Mouse (Mus musculus): ENCODE results near the gene Fbxl13.

DNA sequence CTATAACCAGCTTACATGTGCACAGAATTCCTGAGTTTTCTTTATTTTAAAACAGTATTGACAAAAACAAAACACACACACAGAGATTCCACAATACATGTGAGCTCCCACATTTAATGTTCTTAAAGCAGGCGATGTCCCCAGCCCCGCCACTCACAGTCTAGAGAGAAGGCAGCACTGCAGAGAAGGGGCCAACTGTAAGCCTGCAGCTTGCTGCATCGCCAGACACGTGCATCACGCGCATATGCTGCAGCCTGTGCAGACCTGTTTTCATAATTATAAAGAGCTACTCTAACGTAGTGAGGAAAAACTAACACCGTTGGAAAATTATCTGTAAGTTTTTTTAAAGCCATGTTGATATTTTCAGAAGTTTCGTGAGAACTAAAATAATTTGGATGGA, 28.3 kb upstream of the Fbxl13 start:
- TF ChIP-seq CHD2 (IDR thresholded peaks at IDR 0.05; ENCODE audit: low read depth, low read length) (no peak), ZC3H11A (IDR thresholded peaks at IDR 0.05; ENCODE audit: borderline replicate concordance, low read depth, low read length) (no peak), MAFK (IDR thresholded peaks at IDR 0.05; ENCODE audit: insufficient read depth, low read depth, low read length) (no peak)
